Mouse (Mus musculus) cerebellum, postnatal 36 days (tissue): ENCODE measurements at regions not wholly inside any gene's neighbourhood (a gene's known extent, or its start where the extent isn't known, plus 50 kb on each side); places are given as distances from the start of the nearest gene placed in this dataset.

Source experiments
- DNase-seq, 2 experiments: peaks; one replicate each; pipeline ENCODE4 v3.0.0; 2021 to 2022; ENCODE audit warnings: mixed read lengths in 2 of 2

GRCm38 (mm10) chr11:19253605-19254004, 234.8 kb upstream of the Meis1 start:
- no peak for DNase-seq

GRCm38 (mm10) chr11:19254183-19254582, 235.4 kb upstream of the Meis1 start:
- no peak for DNase-seq

GRCm38 (mm10) chr11:19257549-19257948, 238.8 kb upstream of the Meis1 start:
- no peak for DNase-seq

- DNase-seq: peak in 1 of 2 experiments; percentile 7
These were observed 244.0 kb upstream of the Meis1 start for GRCm38 (mm10) chr11:19262832-19263231.

- no peak for DNase-seq
These were observed 246.2 kb upstream of the Meis1 start for GRCm38 (mm10) chr11:19264798-19265671.

GRCm38 (mm10) chr11:19265672-19265972, 246.8 kb upstream of the Meis1 start:
- no peak for DNase-seq

GRCm38 (mm10) chr11:19290971-19291370, 272.2 kb upstream of the Meis1 start:
- no peak for DNase-seq

- no peak for DNase-seq
These were observed 280.6 kb upstream of the Meis1 start for GRCm38 (mm10) chr11:19299411-19299810.

GRCm38 (mm10) chr11:19306687-19307086, 287.9 kb upstream of the Meis1 start:
- no peak for DNase-seq

- DNase-seq: no peak
These were observed 312.0 kb upstream of the Meis1 start for GRCm38 (mm10) chr11:19330685-19331239.

GRCm38 (mm10) chr11:19332274-19332673, 313.5 kb upstream of the Meis1 start:
- DNase-seq: no peak

- no peak for DNase-seq
These were observed 313.9 kb upstream of the Meis1 start for GRCm38 (mm10) chr11:19332727-19333126.

GRCm38 (mm10) chr11:19333908-19334487, 315.2 kb upstream of the Meis1 start:
- no peak for DNase-seq

- no peak for DNase-seq
These were observed 316.6 kb upstream of the Meis1 start for GRCm38 (mm10) chr11:19335384-19335783.

- DNase-seq: no peak
These were observed 321.0 kb upstream of the Meis1 start for GRCm38 (mm10) chr11:19339721-19340317.

GRCm38 (mm10) chr11:19340889-19341288, 322.1 kb upstream of the Meis1 start:
- DNase-seq: no peak

GRCm38 (mm10) chr11:19341379-19341778, 322.6 kb upstream of the Meis1 start:
- no peak for DNase-seq

GRCm38 (mm10) chr11:19342803-19343202, 324.0 kb upstream of the Meis1 start:
- no peak for DNase-seq

- DNase-seq: no peak
These were observed 327.6 kb upstream of the Meis1 start for GRCm38 (mm10) chr11:19346276-19346826.

- DNase-seq: no peak
These were observed 331.8 kb upstream of the Meis1 start for GRCm38 (mm10) chr11:19350331-19351242.

GRCm38 (mm10) chr11:19351243-19351787, 332.5 kb upstream of the Meis1 start:
- no peak for DNase-seq

- no peak for DNase-seq
These were observed 334.9 kb upstream of the Meis1 start for GRCm38 (mm10) chr11:19353706-19354105.
